Mouse (Mus musculus) kidney, embryonic 16.5 days (tissue): Measurements from ENCODE around the gene Il2rb. TPM values are rescaled to one million over a fixed set of nuclear protein-coding genes. Genes with fewer than 3 reads are reported as not detected.

Experiments used
- ATAC-seq: fragments of 200-750 bp; cut with Nextera tagmentation; 2 replicates; pipeline ENCODE4 v1.8.0; 2017; ENCODE audit warnings: moderate TSS enrichment; ENCODE audit not compliant: low FRiP score, low TSS enrichment
- H3K27ac ChIP-seq: fragments of 300-500 bp; sonication (generic); 2 replicates; pipeline ENCODE4 v1.5.1; 2014; ENCODE audit warnings: low read length
- H3K27me3 ChIP-seq: fragments of 300-500 bp; sonication (generic); 2 replicates; pipeline ENCODE4 v1.6.1; 2014; ENCODE audit warnings: low read length, control low read depth, mixed read lengths; ENCODE audit not compliant: insufficient read depth
- H3K36me3 ChIP-seq: fragments of 300-500 bp; sonication (generic); 2 replicates; pipeline ENCODE4 v1.6.1; 2014; ENCODE audit warnings: low read length, control low read depth, mixed read lengths; ENCODE audit not compliant: insufficient read depth
- H3K4me1 ChIP-seq: fragments of 300-500 bp; sonication (generic); 2 replicates; pipeline ENCODE4 v1.6.1; 2014; ENCODE audit warnings: low read length, control low read depth, mixed read lengths; ENCODE audit not compliant: insufficient read depth
- H3K4me2 ChIP-seq: fragments of 300-500 bp; sonication (generic); replicated peaks from 2 replicates; pipeline ENCODE4 v1.6.1; 2014; ENCODE audit warnings: low read depth, low read length
- H3K4me3 ChIP-seq: fragments of 300-500 bp; sonication (generic); 2 replicates; pipeline ENCODE4 v1.5.1; 2014; ENCODE audit warnings: mild to moderate bottlenecking, low read length
- H3K9ac ChIP-seq: fragments of 300-500 bp; sonication (generic); replicated peaks from 2 replicates; pipeline ENCODE4 v1.6.1; 2014; ENCODE audit warnings: low read length
- H3K9me3 ChIP-seq: fragments of 300-500 bp; sonication (generic); 2 replicates; pipeline ENCODE4 v1.6.1; 2016; ENCODE audit warnings: low read length, control low read depth
- whole genome bisulfite sequencing: fragments of 180-500 bp; shearing (Covaris S2); extraction: QIAGEN DNeasy Blood & Tissue Kit; methylation state at CpG from one replicate; pipeline ENCODE4 v1.1.7; 2014; 5-methylcytosine and 5-hydroxymethylcytosine counted together
- polyA plus RNA-seq: library from polyadenylated mRNA; unstranded; fragments of >200 nt; fragmentation: Nextera tagmentation; extraction: Ambion mirVana; gene quantifications from 2 replicates; pipeline ENCODE4 v1.2.1, GENCODE M21; 2015

Gene Il2rb
- polyA plus RNA-seq, 1 experiment from 2014 or later: 0.54 TPM

GRCm38 (mm10) chr15:78521892-78522291 is 26.8 kb upstream of the Il2rb start:
- H3K36me3 ChIP-seq: no peaks in the 10 kb centered on the region
- WGBS: 70% methylated on average over 6 of the region's 6 CpGs
- H3K4me2 ChIP-seq: no peak overlapping the region
- H3K9me3 ChIP-seq: no peaks in the 10 kb centered on the region
- H3K4me3 ChIP-seq: no peak overlapping the region
- no peak overlapping the region for H3K9ac ChIP-seq
- H3K27me3 ChIP-seq: no peaks in the 10 kb centered on the region
- ATAC-seq: no peak
- peaks cover under 1% of the 10 kb centered on the region; the same call in 1 of the 2 replicates for H3K4me1 ChIP-seq
- no peak overlapping the region for H3K27ac ChIP-seq

- no peak overlapping the region for H3K27ac ChIP-seq
- no peak for ATAC-seq
- WGBS: 62% methylated on average over 8 of the region's 8 CpGs
- no peaks in the 10 kb centered on the region for H3K36me3 ChIP-seq
- no peaks in the 10 kb centered on the region for H3K27me3 ChIP-seq
- no peak overlapping the region for H3K4me3 ChIP-seq
- no peaks in the 10 kb centered on the region for H3K9me3 ChIP-seq
- no peak overlapping the region for H3K9ac ChIP-seq
- no peak overlapping the region for H3K4me2 ChIP-seq
- H3K4me1 ChIP-seq: no peaks in the 10 kb centered on the region
Observed at GRCm38 (mm10) chr15:78521331-78521730, 26.3 kb upstream of the Il2rb start.

GRCm38 (mm10) chr15:78520112-78520715 is 25.1 kb upstream of the Il2rb start:
- Histone ChIP-seq H3K4me1 (no peaks in the 10 kb centered on the region), H3K27ac (no peak overlapping the region), H3K9ac (no peak overlapping the region), H3K9me3 (no peaks in the 10 kb centered on the region), H3K4me2 (no peak overlapping the region), H3K36me3 (no peaks in the 10 kb centered on the region), H3K4me3 (no peak overlapping the region), H3K27me3 (no peaks in the 10 kb centered on the region)
- WGBS: 70% methylated on average over 13 of the region's 13 CpGs
- no peak for ATAC-seq

- Histone ChIP-seq H3K4me3 (no peak overlapping the region), H3K27ac (no peak overlapping the region), H3K27me3 (no peaks in the 10 kb centered on the region), H3K9me3 (no peaks in the 10 kb centered on the region), H3K36me3 (no peaks in the 10 kb centered on the region), H3K4me1 (0 out of 2 replicates have a peak, but pooled peaks cover 3% of the 10 kb centered on the region), H3K4me2 (no peak overlapping the region), H3K9ac (no peak overlapping the region)
- 55% methylated on average over 7 of the region's 7 CpGs for WGBS
- ATAC-seq: no peak
Observed at GRCm38 (mm10) chr15:78518221-78518620, 23.1 kb upstream of the Il2rb start.

GRCm38 (mm10) chr15:78515759-78516158 is 20.7 kb upstream of the Il2rb start:
- Histone ChIP-seq H3K36me3 (no peaks in the 10 kb centered on the region), H3K27me3 (no peaks in the 10 kb centered on the region), H3K4me2 (no peak overlapping the region), H3K9me3 (no peaks in the 10 kb centered on the region), H3K4me1 (peaks cover 16% of the 10 kb centered on the region; the same call in 1 of the 2 replicates), H3K9ac (no peak overlapping the region), H3K27ac (no peak overlapping the region), H3K4me3 (no peak overlapping the region)
- no peak for ATAC-seq
- 83% methylated on average over 6 of the region's 6 CpGs for WGBS

DNA sequence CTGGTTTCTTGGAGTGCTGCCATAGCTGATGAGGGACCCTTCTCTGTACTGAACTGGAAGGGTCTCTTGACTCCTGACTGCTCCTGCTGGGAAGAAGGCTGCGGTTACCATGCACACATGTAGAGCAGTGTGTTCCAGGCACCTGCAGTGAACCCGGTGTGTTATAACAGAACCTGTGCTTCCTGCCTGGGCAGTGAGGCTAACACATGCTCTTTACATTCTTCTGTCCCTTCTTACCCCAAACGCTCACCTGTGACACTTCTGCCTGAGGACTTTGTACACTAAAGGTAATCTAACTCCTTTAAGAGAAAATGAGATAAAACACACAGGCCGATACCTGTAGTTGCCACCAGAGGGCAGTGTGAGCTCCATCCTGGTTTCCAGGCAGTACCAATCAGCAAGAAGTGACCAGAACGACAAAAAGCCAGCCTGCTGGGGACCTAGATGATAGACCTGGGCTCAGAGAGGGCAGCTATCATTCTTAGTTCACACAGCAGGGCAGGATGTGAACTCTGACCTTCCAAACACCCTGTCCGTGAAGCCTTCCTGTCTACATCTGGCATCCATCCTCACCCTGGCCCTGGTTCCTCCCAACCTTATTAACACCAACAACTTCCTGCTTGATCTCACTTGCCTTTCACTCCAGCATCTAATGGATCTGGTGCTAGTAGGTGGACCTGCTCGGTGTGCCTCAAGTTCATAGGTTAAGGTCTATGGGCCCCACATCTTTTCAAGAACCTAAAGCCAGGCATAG is 19.5 kb upstream of the Il2rb start:
- no peaks in the 10 kb centered on the region for H3K9me3 ChIP-seq
- peaks cover 22% of the 10 kb centered on the region; the same call in 1 of the 2 replicates for H3K4me1 ChIP-seq
- no peak overlapping the region for H3K4me3 ChIP-seq
- no peak overlapping the region for H3K4me2 ChIP-seq
- ATAC-seq: 0 out of 2 replicates have a peak, but pooled peaks have one; percentile 8
- no peaks in the 10 kb centered on the region for H3K36me3 ChIP-seq
- H3K27me3 ChIP-seq: no peaks in the 10 kb centered on the region
- H3K9ac ChIP-seq: peak overlapping the region; percentile 45
- 24% methylated on average over 7 of the region's 7 CpGs for WGBS
- H3K27ac ChIP-seq: no peak overlapping the region

- no peak for ATAC-seq
- WGBS: 77% methylated on average over 14 of the region's 14 CpGs
- H3K4me3 ChIP-seq: no peak overlapping the region
- no peaks in the 10 kb centered on the region for H3K27me3 ChIP-seq
- H3K9ac ChIP-seq: no peak overlapping the region
- peaks cover 22% of the 10 kb centered on the region; the same call in 1 of the 2 replicates for H3K4me1 ChIP-seq
- H3K9me3 ChIP-seq: no peaks in the 10 kb centered on the region
- H3K4me2 ChIP-seq: no peak overlapping the region
- H3K36me3 ChIP-seq: no peaks in the 10 kb centered on the region
- H3K27ac ChIP-seq: peak overlapping the region; percentile 16; the same call in 1 of the 2 replicates
Observed at GRCm38 (mm10) chr15:78513019-78513418, 17.9 kb upstream of the Il2rb start.

GRCm38 (mm10) chr15:78511951-78512350 is 16.9 kb upstream of the Il2rb start:
- H3K4me3 ChIP-seq: no peak overlapping the region
- H3K4me1 ChIP-seq: peaks cover 22% of the 10 kb centered on the region; the same call in 1 of the 2 replicates
- no peaks in the 10 kb centered on the region for H3K9me3 ChIP-seq
- H3K9ac ChIP-seq: 0 out of 2 replicates have a peak overlapping the region, but pooled peaks have one; percentile 2
- ATAC-seq: no peak
- H3K27ac ChIP-seq: no peak overlapping the region
- no peaks in the 10 kb centered on the region for H3K27me3 ChIP-seq
- WGBS: 42% methylated on average over 7 of the region's 7 CpGs
- H3K36me3 ChIP-seq: no peaks in the 10 kb centered on the region
- no peak overlapping the region for H3K4me2 ChIP-seq

DNA sequence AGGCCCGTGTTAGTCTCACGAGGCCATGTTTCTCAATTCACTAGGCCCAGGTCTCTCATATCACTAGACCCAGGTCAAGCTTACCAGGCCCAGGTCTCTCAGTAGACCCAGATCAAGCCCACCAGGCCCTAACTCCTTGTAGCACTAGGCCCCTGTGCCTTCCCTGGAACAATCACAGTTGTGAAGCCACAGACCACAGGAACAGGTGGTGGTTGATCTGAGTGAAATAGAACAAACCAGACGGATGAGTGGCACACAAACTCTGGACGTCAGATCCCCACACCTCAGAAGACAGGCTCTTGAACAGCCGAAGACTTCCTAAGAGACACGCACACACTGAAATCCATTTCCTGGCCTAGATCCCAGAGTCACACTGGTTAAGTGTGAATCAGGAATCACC is 15.7 kb upstream of the Il2rb start:
- Histone ChIP-seq H3K4me2 (no peak overlapping the region), H3K27me3 (no peaks in the 10 kb centered on the region), H3K27ac (no peak overlapping the region), H3K36me3 (no peaks in the 10 kb centered on the region), H3K4me1 (peaks cover 22% of the 10 kb centered on the region; the same call in 1 of the 2 replicates), H3K9me3 (no peaks in the 10 kb centered on the region), H3K4me3 (no peak overlapping the region), H3K9ac (no peak overlapping the region)
- ATAC-seq: no peak
- 89% methylated on average over 6 of the region's 6 CpGs for WGBS

DNA sequence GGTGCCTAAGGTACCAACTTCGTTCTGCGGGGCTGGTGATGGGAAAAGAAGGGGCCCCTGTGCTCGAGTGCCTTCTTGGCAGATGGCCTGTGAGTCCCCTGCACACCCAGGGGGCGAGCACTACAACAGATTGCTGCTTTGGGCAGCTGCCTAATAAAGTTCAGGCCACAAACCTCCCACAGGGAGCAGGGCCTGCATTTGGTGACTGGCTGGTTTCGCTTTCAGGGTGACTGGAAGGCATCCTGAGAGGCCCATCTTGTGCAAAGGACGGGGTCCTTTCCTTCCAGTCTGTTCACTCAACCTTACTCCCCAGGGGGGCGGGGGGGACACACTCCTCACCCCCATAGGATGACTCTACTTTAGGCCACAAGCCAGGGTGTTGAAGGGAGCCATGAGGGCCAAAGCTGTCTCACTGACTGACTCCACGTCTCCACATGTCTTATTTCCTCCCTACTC is 15.1 kb upstream of the Il2rb start:
- Histone ChIP-seq H3K9ac (no peak overlapping the region), H3K4me3 (no peak overlapping the region), H3K36me3 (no peaks in the 10 kb centered on the region), H3K27me3 (no peaks in the 10 kb centered on the region), H3K4me1 (peaks cover 22% of the 10 kb centered on the region; the same call in 1 of the 2 replicates), H3K27ac (no peak overlapping the region), H3K9me3 (peaks cover under 1% of the 10 kb centered on the region; the same call in 1 of the 2 replicates), H3K4me2 (no peak overlapping the region)
- ATAC-seq: no peak
- WGBS: 62% methylated on average over 8 of the region's 8 CpGs
